Mouse (Mus musculus) forelimb bud, embryonic 11.5 days (tissue): Measurements from ENCODE around the gene Spon2.

Experiments used
- DNase-seq: peaks from one replicate; pipeline ENCODE4 v3.0.0-alpha.2; 2012; ENCODE audit warnings: low read depth, low spot score

Gene Spon2

GRCm38 (mm10) chr5:33218081-33218480 lies at the start of gene Spon2:
Gene Spon2, minus strand, starts transcription at chr5:33218455.
- no peak for DNase-seq

- no peak for DNase-seq
Measured at GRCm38 (mm10) chr5:33254416-33254815, 36.2 kb upstream of the Spon2 start.

GRCm38 (mm10) chr5:33248186-33248585 lies 29.9 kb upstream of the Spon2 start:
- DNase-seq, result no peak

GRCm38 (mm10) chr5:33247387-33247786 lies 29.1 kb upstream of the Spon2 start:
- no peak for DNase-seq

GRCm38 (mm10) chr5:33245701-33246100 lies 27.4 kb upstream of the Spon2 start:
- no peak for DNase-seq

GRCm38 (mm10) chr5:33244377-33244920 lies 26.2 kb upstream of the Spon2 start:
- no peak for DNase-seq

- DNase-seq, result no peak
Measured at GRCm38 (mm10) chr5:33239934-33240333, 21.7 kb upstream of the Spon2 start.

- no peak for DNase-seq
Measured at GRCm38 (mm10) chr5:33239111-33239714, 21.0 kb upstream of the Spon2 start.

- DNase-seq, result no peak
Measured at GRCm38 (mm10) chr5:33238256-33238645, 20.0 kb upstream of the Spon2 start.

GRCm38 (mm10) chr5:33237600-33238255 lies 19.5 kb upstream of the Spon2 start:
- no peak for DNase-seq

- DNase-seq, result no peak
Measured at GRCm38 (mm10) chr5:33234391-33235031, 16.3 kb upstream of the Spon2 start.

GRCm38 (mm10) chr5:33232791-33233190 lies 14.5 kb upstream of the Spon2 start:
- DNase-seq, result no peak

GRCm38 (mm10) chr5:33230285-33230684 lies 12.0 kb upstream of the Spon2 start:
- no peak for DNase-seq

GRCm38 (mm10) chr5:33228428-33228827 lies 10.2 kb upstream of the Spon2 start:
- no peak for DNase-seq

- DNase-seq, result no peak
Measured at GRCm38 (mm10) chr5:33225673-33226072, 7.4 kb upstream of the Spon2 start.

- no peak for DNase-seq
Measured at GRCm38 (mm10) chr5:33224491-33224890, 6.2 kb upstream of the Spon2 start.

GRCm38 (mm10) chr5:33222841-33223744 lies 4.8 kb upstream of the Spon2 start:
- no peak for DNase-seq

- peak; percentile 29 for DNase-seq
Measured at GRCm38 (mm10) chr5:33222389-33222788, 4.1 kb upstream of the Spon2 start.

- DNase-seq, result no peak
Measured at GRCm38 (mm10) chr5:33220350-33221044, 2.2 kb upstream of the Spon2 start.

GRCm38 (mm10) chr5:33219831-33220230 lies 1.6 kb upstream of the Spon2 start:
- DNase-seq, result no peak
